Mouse (Mus musculus) embryonic facial prominence, embryonic 12.5 days (tissue): ENCODE data around the gene Map2k7. TPM values are rescaled to one million over a fixed set of nuclear protein-coding genes. Genes with fewer than 3 reads are reported as not detected.
A peak's percentile ranks its signal among the peaks of the same experiment; 100 is the strongest.

Source experiments
- ATAC-seq: fragments of 200-750 bp; cut with Nextera tagmentation; 2 replicates; pipeline ENCODE4 v1.8.0; 2017; ENCODE audit not compliant: insufficient number of reproducible peaks, insufficient read depth, low FRiP score, low TSS enrichment
- H3K27ac ChIP-seq: fragments of 300-500 bp; sonication (generic); 2 replicates; pipeline ENCODE4 v1.5.1; 2016; ENCODE audit warnings: mild to moderate bottlenecking
- H3K27me3 ChIP-seq: fragments of 300-500 bp; sonication (generic); 2 replicates; pipeline ENCODE4 v1.6.1; 2016; ENCODE audit warnings: mild to moderate bottlenecking, moderate library complexity
- H3K36me3 ChIP-seq: fragments of 300-500 bp; sonication (generic); 2 replicates; pipeline ENCODE4 v1.6.1; 2016; ENCODE audit warnings: mild to moderate bottlenecking
- H3K4me1 ChIP-seq: fragments of 300-500 bp; sonication (generic); 2 replicates; pipeline ENCODE4 v1.6.1; 2016
- H3K4me2 ChIP-seq: fragments of 300-500 bp; sonication (generic); replicated peaks from 2 replicates; pipeline ENCODE4 v1.6.1; 2016; ENCODE audit warnings: mild to moderate bottlenecking, moderate library complexity
- H3K4me3 ChIP-seq: fragments of 300-500 bp; sonication (generic); 2 replicates; pipeline ENCODE4 v1.5.1; 2016; ENCODE audit warnings: mild to moderate bottlenecking
- H3K9ac ChIP-seq: fragments of 300-500 bp; sonication (generic); 2 replicates; pipeline ENCODE4 v1.6.1; 2016; ENCODE audit warnings: mild to moderate bottlenecking, moderate library complexity
- H3K9me3 ChIP-seq: fragments of 300-500 bp; sonication (generic); 2 replicates; pipeline ENCODE4 v1.6.1; 2016; ENCODE audit warnings: mild to moderate bottlenecking, moderate library complexity
- WGBS: fragments of 180-500 bp; shearing (Covaris S2); methylation state at CpG from one replicate; pipeline ENCODE4 v1.1.7; 2016; 5-methylcytosine and 5-hydroxymethylcytosine counted together
- polyA plus RNA-seq: library from polyadenylated mRNA; unstranded; fragments of >200 nt; fragmentation: Nextera tagmentation; extraction: Ambion mirVana; gene quantifications from 2 replicates; pipeline ENCODE4 v1.2.1, GENCODE M21; 2016

The Map2k7 gene
- 36.1 and 40.1 TPM in 2 replicates for polyA plus RNA-seq

DNA sequence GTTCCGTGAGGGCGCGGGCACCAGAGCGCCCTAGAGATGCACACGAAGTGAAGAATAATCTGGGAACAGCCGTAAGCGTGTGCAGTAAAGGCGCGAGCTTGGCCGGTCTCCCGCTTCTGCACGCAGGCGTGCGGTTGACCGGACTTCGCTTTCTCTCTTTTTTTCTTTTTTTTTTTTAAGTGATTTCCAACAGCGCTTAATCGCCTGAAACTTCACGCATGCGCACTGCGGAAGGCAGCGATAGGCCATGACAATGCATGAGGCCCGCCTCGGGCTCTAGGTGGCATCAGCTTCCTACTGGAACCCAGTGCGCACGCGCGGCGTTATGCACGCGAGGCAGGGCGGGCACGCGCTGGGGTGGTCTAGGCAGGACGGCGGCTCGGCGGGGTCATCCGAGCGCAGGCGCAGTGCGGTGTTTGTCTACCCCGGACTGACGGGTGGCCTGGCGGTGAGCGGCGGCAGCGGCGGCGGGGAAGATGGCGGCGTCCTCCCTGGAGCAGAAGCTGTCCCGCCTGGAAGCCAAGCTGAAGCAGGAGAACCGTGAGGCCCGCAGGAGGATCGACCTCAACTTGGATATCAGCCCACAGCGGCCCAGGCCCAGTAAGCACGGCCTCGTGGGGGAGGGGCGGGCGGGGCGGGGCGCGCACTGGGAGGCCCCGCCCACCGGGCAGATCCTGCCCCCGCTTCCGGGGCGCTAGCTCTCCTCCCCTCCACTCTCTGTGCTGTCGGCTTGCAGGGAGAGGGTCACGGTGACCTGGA, at the start of gene Map2k7, which contains the start of gene Gm49320:
Map2k7 (plus strand) TSS at position 307 of the 759 bp plus-strand sequence.
Gm49320 (plus strand) TSS at position 432 of the 759 bp plus-strand sequence.
- Histone ChIP-seq H3K27ac (peak within 1 kb of the TSS; percentile 96), H3K4me2 (peak within 1 kb of the TSS; percentile 83), H3K4me3 (peak within 1 kb of the TSS; percentile 86), H3K9me3 (no peaks in the 10 kb centered on the region), H3K36me3 (peaks cover 26% of the 10 kb centered on the region), H3K27me3 (no peaks in the 10 kb centered on the region), H3K9ac (peak within 1 kb of the TSS; percentile 88), H3K4me1 (peaks cover 20% of the 10 kb centered on the region)
- peak; percentile 92 for ATAC-seq
- WGBS, result under 1% methylated on average over 64 of the region's 71 CpGs

DNA sequence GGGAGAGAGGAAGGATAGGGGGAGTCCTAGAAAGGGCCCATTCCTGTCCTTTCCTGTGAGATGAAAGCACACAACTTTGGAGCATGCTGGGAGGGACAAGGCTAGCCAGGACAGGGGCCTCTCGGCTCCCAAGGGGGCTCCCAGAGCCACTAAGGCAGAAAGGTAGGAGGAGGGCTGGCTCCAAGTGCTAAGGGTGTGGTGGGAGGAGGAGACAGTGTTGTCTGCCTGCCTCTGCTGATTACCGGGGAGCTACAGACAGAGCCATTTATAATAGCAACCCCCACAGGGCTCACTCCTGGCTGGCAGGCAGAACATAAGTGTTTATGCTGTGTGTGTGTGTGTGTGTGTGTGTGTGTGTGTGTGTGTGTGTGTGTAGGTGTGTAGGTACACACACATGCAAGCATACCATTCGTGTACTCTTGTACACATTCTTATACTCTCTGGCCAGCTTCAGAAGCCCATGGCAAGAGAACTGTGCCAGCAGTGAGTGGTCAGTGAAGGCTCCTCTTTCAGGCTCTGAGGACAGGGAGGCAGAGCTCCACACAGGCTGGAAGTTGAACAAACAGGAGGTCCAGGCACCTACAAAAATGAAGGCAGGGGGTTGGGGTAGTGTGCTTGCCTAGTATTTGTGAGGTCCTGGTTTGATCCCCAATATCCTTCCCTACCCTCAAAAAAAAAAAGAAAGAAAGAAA, 49.4 kb upstream of the Map2k7 start:
- H3K9me3 ChIP-seq, result no peaks in the 10 kb centered on the region
- H3K27me3 ChIP-seq, result no peaks in the 10 kb centered on the region
- H3K4me1 ChIP-seq, result 0 out of 2 replicates have a peak, but pooled peaks cover 4% of the 10 kb centered on the region
- H3K27ac ChIP-seq, result no peak overlapping the region
- no peak overlapping the region for H3K4me3 ChIP-seq
- no peak overlapping the region for H3K4me2 ChIP-seq
- H3K9ac ChIP-seq, result no peak overlapping the region
- WGBS, result 35% methylated on average over 3 of the region's 3 CpGs
- H3K36me3 ChIP-seq, result peaks cover 36% of the 10 kb centered on the region
- no peak for ATAC-seq

DNA sequence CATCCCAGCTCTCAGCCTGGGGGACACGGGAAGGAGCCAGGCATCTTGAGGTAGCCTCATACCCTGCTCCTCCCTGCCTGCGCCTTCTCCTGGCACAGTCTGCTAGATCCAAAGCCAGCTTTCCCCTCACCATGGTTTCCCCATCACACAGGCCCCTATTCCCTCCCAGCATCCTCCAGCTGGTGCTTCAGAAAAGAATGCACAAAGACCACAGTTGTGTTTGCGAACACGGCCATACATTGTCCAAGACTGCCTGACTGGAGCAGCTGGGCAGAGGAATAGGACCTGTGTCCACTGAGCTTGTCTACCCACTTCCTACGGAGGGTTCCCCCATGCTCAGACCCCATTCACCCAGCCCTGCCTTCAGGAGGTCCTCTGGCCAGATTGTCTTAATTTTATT, 46.2 kb upstream of the Map2k7 start:
- Histone ChIP-seq H3K4me1 (0 out of 2 replicates have a peak, but pooled peaks cover 4% of the 10 kb centered on the region), H3K4me2 (no peak overlapping the region), H3K36me3 (peaks cover 9% of the 10 kb centered on the region), H3K27me3 (no peaks in the 10 kb centered on the region), H3K9me3 (no peaks in the 10 kb centered on the region), H3K9ac (no peak overlapping the region), H3K27ac (no peak overlapping the region), H3K4me3 (no peak overlapping the region)
- ATAC-seq, result no peak
- 59% methylated on average over 5 of the region's 5 CpGs for WGBS

DNA sequence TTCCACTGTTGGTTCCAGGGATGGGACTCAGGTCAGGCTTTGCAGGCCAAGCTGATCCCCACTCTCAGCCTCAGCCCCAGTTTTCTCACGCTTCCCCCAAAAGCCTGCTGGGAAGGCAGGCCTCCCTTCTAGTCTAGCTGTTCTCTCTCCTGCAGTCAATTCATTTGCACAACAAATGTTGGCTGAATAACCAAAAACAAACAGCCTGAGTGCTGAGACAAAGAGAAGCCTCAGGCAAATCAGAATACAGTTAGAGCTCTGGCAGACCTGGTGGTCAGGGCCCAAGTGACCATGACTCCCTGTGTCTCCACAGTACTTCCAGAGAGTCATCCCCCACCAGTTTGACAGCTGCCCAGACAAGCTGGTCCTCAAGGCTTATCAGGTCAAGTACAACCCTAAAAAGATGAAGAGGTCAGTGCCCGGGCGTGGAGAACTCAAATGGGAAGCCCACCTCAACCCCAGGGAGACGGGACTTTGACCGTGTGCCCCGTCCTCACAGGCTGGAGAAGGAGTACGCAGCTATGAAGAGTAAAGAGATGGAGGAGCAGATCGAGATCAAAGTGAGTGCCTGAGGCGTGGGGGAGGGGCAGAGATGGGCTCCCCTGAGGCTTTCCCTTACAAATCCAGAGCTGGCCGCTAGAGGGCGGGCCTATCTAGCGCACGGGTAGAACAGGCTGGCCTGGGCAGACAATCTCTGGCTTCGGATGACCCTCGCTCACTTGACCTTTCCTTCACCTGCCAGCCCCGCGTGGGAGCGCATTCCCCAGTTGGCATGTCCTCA, 45.5 kb upstream of the Map2k7 start:
- 0 out of 2 replicates have a peak, but pooled peaks cover 2% of the 10 kb centered on the region for H3K36me3 ChIP-seq
- H3K27ac ChIP-seq, result no peak overlapping the region
- H3K4me1 ChIP-seq, result 0 out of 2 replicates have a peak, but pooled peaks cover 4% of the 10 kb centered on the region
- ATAC-seq, result 0 out of 2 replicates have a peak, but pooled peaks have one; percentile 83
- 8% methylated on average over 18 of the region's 18 CpGs for WGBS
- peak overlapping the region; percentile 21; the same call in 1 of the 2 replicates for H3K4me2 ChIP-seq
- no peaks in the 10 kb centered on the region for H3K27me3 ChIP-seq
- H3K4me3 ChIP-seq, result no peak overlapping the region
- no peak overlapping the region for H3K9ac ChIP-seq
- no peaks in the 10 kb centered on the region for H3K9me3 ChIP-seq

DNA sequence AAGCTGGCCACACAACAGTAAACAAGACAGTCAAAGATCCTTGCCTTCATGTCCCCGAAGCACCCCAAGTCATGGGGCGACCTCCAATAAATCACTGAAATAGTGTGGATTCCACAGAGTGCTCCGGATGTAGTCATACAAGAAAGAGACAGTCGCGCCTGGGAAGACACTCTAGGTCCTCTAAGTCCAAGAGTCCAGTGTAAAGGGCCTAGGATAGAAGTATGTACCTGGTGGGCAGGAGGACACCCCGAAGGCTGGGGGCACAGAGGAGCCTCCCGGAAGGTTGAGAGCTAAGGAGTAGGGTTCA, 45.0 kb upstream of the Map2k7 start:
- H3K9ac ChIP-seq, result no peak overlapping the region
- no peak overlapping the region for H3K27ac ChIP-seq
- WGBS, result 53% methylated on average over 7 of the region's 7 CpGs
- no peaks in the 10 kb centered on the region for H3K36me3 ChIP-seq
- no peaks in the 10 kb centered on the region for H3K9me3 ChIP-seq
- peak overlapping the region; percentile 21; the same call in 1 of the 2 replicates for H3K4me2 ChIP-seq
- H3K4me3 ChIP-seq, result no peak overlapping the region
- ATAC-seq, result no peak
- no peaks in the 10 kb centered on the region for H3K27me3 ChIP-seq
- H3K4me1 ChIP-seq, result 0 out of 2 replicates have a peak, but pooled peaks cover 4% of the 10 kb centered on the region

DNA sequence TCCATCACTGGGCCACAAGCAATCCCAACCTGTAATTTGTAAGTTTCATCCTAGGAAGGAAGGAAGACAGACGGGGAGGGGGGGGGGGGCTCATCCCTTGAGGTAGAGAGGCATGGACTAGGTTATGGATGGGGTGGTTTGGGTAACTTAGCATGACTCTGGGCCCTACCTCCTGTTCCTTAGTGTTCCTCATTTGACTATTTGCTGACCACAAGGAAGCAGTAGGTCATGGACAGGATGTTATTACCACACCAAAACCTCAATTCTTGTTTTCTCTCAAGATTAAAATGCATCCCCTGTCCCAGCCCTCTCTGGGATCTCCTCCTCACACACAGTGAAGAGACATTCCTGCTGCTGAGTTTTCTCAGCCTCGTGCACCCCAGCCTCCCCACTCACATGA, 37.2 kb upstream of the Map2k7 start:
- Histone ChIP-seq H3K9ac (no peak overlapping the region), H3K27me3 (peaks cover 30% of the 10 kb centered on the region), H3K4me1 (peaks cover 9% of the 10 kb centered on the region; the same call in 1 of the 2 replicates), H3K4me2 (no peak overlapping the region), H3K4me3 (no peak overlapping the region), H3K9me3 (no peaks in the 10 kb centered on the region), H3K27ac (no peak overlapping the region), H3K36me3 (peaks cover 27% of the 10 kb centered on the region; the same call in 1 of the 2 replicates)
- 56% methylated on average over 2 of the region's 2 CpGs for WGBS
- no peak for ATAC-seq

DNA sequence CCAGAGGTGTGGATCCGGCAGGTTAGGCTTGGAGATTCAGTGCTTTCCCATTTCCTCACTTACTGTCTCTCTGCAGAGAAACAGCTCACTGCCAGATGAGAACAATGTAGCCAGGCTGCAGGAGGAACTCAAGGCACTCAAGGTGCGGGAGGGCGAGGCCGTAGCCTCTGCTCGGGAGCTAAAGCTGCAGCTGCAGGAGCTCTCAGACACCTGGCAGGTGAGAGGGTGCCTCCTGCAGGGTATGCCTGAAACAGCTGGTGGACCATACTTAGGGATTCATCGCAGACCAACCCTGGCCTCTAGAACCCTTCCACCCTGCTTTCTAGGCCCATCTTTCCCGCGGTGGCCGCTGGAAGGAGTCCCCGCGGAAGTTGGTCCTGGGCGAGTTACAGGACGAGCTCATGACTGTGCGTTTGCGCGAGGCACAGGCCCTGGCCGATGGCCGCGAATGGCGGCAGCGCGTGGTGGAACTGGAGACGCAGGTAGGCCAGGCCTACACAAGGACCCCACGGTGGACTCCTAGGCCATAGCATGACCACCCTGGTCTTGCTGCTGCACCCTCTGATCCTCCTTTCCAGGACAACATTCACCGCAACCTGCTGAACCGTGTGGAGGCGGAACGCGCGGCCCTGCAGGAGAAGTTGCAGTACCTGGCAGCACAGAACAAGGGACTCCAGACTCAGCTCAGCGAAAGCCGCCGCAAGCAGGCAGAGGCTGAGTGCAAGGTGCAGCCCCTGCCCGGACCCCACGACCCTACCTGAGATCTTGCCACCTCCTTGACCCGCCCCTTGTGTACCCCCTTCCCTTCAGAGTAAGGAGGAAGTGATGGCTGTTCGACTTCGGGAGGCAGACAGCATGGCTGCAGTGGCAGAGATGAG, 33.1 kb upstream of the Map2k7 start:
- Histone ChIP-seq H3K9ac (0 out of 2 replicates have a peak overlapping the region, but pooled peaks have one; percentile 27), H3K4me1 (peaks cover 14% of the 10 kb centered on the region), H3K4me2 (peak overlapping the region; percentile 27; the same call in 1 of the 2 replicates), H3K27me3 (peaks cover 56% of the 10 kb centered on the region), H3K9me3 (no peaks in the 10 kb centered on the region), H3K36me3 (peaks cover 38% of the 10 kb centered on the region), H3K4me3 (peak overlapping the region; percentile 4; the same call in 1 of the 2 replicates), H3K27ac (no peak overlapping the region)
- ATAC-seq, result 0 out of 2 replicates have a peak, but pooled peaks have one; percentile 4
- 13% methylated on average over 38 of the region's 38 CpGs for WGBS

DNA sequence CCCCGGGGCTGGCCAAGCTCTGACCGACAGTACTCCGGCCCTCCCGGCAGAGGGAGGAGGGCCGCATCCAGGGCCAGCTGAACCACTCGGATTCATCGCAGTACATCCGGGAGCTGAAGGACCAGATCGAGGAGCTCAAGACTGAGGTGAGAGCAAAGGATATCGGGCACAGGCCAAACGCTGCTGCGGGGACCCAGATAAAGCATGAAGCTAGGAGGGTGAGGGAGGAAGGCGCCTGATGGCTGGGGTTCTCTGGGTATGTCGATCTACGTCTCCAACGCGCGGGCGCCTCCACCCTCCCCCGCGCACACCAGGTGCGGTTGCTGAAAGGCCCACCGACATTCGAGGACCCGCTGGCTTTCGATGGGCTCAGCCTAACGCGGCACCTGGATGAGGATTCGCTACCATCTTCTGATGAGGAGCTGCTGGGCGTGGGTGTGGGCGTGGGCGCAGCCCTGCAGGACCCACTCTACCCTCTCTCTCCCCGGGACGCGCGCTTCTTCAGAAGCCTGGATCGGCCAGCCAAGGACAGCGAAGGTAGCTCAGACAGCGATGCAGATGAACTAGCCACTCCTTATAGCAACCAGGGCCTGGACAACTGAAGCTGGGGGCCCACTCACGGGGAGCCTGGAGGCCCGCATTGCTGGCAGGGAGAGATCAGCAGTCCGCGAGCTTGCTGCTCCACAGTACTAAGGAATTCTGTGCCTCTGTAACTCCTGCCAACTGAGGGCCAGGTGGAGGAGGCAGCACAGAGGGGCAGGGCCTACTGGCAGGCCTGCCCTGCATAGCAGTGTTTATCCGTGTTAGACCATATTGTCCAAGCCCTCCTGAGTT, 32.1 kb upstream of the Map2k7 start:
- no peak for ATAC-seq
- no peaks in the 10 kb centered on the region for H3K9me3 ChIP-seq
- H3K4me2 ChIP-seq, result peak overlapping the region; percentile 27
- peaks cover 14% of the 10 kb centered on the region for H3K4me1 ChIP-seq
- H3K36me3 ChIP-seq, result peaks cover 38% of the 10 kb centered on the region
- no peak overlapping the region for H3K27ac ChIP-seq
- H3K9ac ChIP-seq, result 0 out of 2 replicates have a peak overlapping the region, but pooled peaks have one; percentile 27
- H3K4me3 ChIP-seq, result peak overlapping the region; percentile 4; the same call in 1 of the 2 replicates
- 10% methylated on average over 44 of the region's 44 CpGs for WGBS
- H3K27me3 ChIP-seq, result peaks cover 56% of the 10 kb centered on the region

DNA sequence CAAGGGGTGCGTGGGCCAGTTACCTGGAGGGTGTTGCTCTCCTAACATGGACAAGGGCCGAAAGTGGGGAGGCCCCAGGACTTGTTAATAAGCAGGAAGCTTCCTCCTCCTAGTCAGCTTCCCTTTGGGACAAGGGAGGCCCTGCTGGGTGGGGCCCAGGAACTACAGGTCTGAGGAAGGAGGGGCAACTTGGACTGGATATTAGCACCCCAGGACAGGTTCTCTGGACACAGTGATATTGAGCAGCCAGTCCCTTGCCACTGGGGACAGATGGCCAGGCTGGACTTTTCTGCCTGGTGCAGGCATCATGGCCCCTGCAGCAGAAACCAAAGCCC, 31.6 kb upstream of the Map2k7 start:
- H3K9ac ChIP-seq, result 0 out of 2 replicates have a peak overlapping the region, but pooled peaks have one; percentile 3
- ATAC-seq, result no peak
- H3K27me3 ChIP-seq, result peaks cover 56% of the 10 kb centered on the region
- no peaks in the 10 kb centered on the region for H3K9me3 ChIP-seq
- no peak overlapping the region for H3K4me3 ChIP-seq
- no peak overlapping the region for H3K27ac ChIP-seq
- H3K4me1 ChIP-seq, result peaks cover 14% of the 10 kb centered on the region
- H3K36me3 ChIP-seq, result peaks cover 38% of the 10 kb centered on the region
- H3K4me2 ChIP-seq, result no peak overlapping the region
- WGBS, result 55% methylated on average over 2 of the region's 2 CpGs

DNA sequence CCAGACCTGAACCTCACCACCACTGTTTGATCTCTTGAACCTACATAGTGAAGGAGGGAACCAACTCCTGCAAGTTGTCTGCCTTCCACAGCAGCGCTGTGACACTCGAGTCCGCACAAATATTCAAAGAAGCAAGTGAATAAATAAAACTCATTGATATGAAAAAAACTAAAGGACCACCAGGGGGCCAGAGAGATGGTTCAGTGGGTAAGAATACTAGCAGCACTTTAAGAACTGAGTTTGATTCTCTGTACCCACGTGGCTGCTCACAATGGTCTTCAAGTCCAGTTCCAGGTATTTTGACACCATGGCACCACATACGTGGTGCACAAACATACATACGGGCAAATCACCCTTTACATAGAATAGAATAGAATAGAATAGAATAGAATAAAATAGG, 27.4 kb upstream of the Map2k7 start:
- 76% methylated on average over 6 of the region's 6 CpGs for WGBS
- ATAC-seq, result no peak
- no peak overlapping the region for H3K4me2 ChIP-seq
- H3K36me3 ChIP-seq, result peaks cover 11% of the 10 kb centered on the region; the same call in 1 of the 2 replicates
- no peak overlapping the region for H3K27ac ChIP-seq
- H3K4me3 ChIP-seq, result no peak overlapping the region
- no peaks in the 10 kb centered on the region for H3K9me3 ChIP-seq
- H3K4me1 ChIP-seq, result peaks cover 29% of the 10 kb centered on the region
- H3K27me3 ChIP-seq, result peaks cover 61% of the 10 kb centered on the region
- H3K9ac ChIP-seq, result no peak overlapping the region
